Mouse (Mus musculus) lung, adult 2 months (tissue): ENCODE measurements around the gene Sox13. TPM values are rescaled to one million over a fixed set of nuclear protein-coding genes. Genes with fewer than 3 reads are reported as not detected.

ENCODE experiments used
- DNase-seq: peaks from one replicate; pipeline ENCODE4 v3.0.0; 2022
- H3K4me1 ChIP-seq: fragments of 200-500 bp; 2 replicates; pipeline ENCODE4 v1.6.1; 2011; ENCODE audit warnings: low read length; ENCODE audit not compliant: control insufficient read depth, insufficient read depth
- H3K4me3 ChIP-seq: fragments of 200-500 bp; replicated peaks from 2 replicates; pipeline ENCODE3; 2011; ENCODE audit warnings: low read depth, mild to moderate bottlenecking, control low read depth, low read length; ENCODE audit errors: extremely low read depth
- CTCF ChIP-seq: fragments of 200-500 bp; IDR thresholded peaks from 2 replicates; pipeline ENCODE4 v1.5.1; 2011; ENCODE audit warnings: mild to moderate bottlenecking, low read length, control low read depth; ENCODE audit not compliant: insufficient read depth
- POLR2A ChIP-seq: fragments of 200-500 bp; IDR thresholded peaks from 2 replicates; pipeline ENCODE4 v1.6.1; 2011; ENCODE audit warnings: low read depth, mild to moderate bottlenecking, control low read depth, low read length, borderline replicate concordance; ENCODE audit errors: extremely low read depth
- WGBS: fragments of 180-500 bp; shearing (Covaris S2); methylation state at CpG from one replicate; pipeline ENCODE4 v1.1.7; 2018; 5-methylcytosine and 5-hydroxymethylcytosine counted together
- polyA plus RNA-seq: library from polyadenylated mRNA; depleted of rRNA; stranded (reverse); fragments of >200 nt; gene quantifications from 2 replicates; pipeline ENCODE4 v1.2.3, GENCODE M21; 2012

The Sox13 gene
- polyA plus RNA-seq, 1 experiment = 134 TPM

GRCm38 (mm10) chr1:133364890-133365289 is 59.3 kb downstream of the Sox13 start:
- DNase-seq = no peak
- H3K4me3 ChIP-seq = no peak overlapping the region
- WGBS = 73% methylated on average over 2 of the region's 2 CpGs
- no peak for TF ChIP-seq POLR2A
- no peak for TF ChIP-seq CTCF
- H3K4me1 ChIP-seq = no peaks in the 10 kb centered on the region

GRCm38 (mm10) chr1:133364022-133364630 is 60.1 kb downstream of the Sox13 start:
- Histone ChIP-seq H3K4me1 (no peaks in the 10 kb centered on the region), H3K4me3 (no peak overlapping the region)
- no peak for DNase-seq
- no peak for TF ChIP-seq CTCF
- no peak for TF ChIP-seq POLR2A
- 8% methylated on average over 27 of the region's 27 CpGs for WGBS

- TF ChIP-seq CTCF (no peak), POLR2A (no peak)
Observed at GRCm38 (mm10) chr1:133363276-133364021, 60.7 kb downstream of the Sox13 start, which contains the start of gene Etnk2. Etnk2 (plus strand) TSS chr1:133363572.

GRCm38 (mm10) chr1:133362103-133362502 is 62.1 kb downstream of the Sox13 start:
- Histone ChIP-seq H3K4me3 (no peak overlapping the region), H3K4me1 (no peaks in the 10 kb centered on the region)
- 89% methylated on average over 5 of the region's 5 CpGs for WGBS
- DNase-seq = no peak
- TF ChIP-seq CTCF (no peak), POLR2A (no peak)

More at GRCm38 (mm10) chr1:133363276-133364021, 60.7 kb downstream of the Sox13 start, which contains the start of gene Etnk2:
- peak; percentile 68 for DNase-seq
- Histone ChIP-seq H3K4me1 (no peaks in the 10 kb centered on the region), H3K4me3 (peak within 1 kb of the TSS; percentile 45)
- WGBS = under 1% methylated on average over 52 of the region's 52 CpGs

- Histone ChIP-seq H3K4me1 (no peaks in the 10 kb centered on the region), H3K4me3 (no peak overlapping the region)
- TF ChIP-seq POLR2A (no peak), CTCF (no peak)
- WGBS = 87% methylated on average over 6 of the region's 6 CpGs
- DNase-seq = no peak
Observed at GRCm38 (mm10) chr1:133361006-133361405, 63.2 kb downstream of the Sox13 start.

- no peak for TF ChIP-seq CTCF
- TF ChIP-seq POLR2A = no peak
- 58% methylated on average over 8 of the region's 8 CpGs for WGBS
- H3K4me1 ChIP-seq = no peaks in the 10 kb centered on the region
Observed at GRCm38 (mm10) chr1:133356330-133356729, 67.8 kb downstream of the Sox13 start.

GRCm38 (mm10) chr1:133355912-133356311 is 68.3 kb downstream of the Sox13 start:
- TF ChIP-seq POLR2A (no peak), CTCF (no peak)
- no peak for DNase-seq
- Histone ChIP-seq H3K4me1 (no peaks in the 10 kb centered on the region), H3K4me3 (no peak overlapping the region)
- 56% methylated on average over 15 of the region's 15 CpGs for WGBS

More at GRCm38 (mm10) chr1:133356330-133356729, 67.8 kb downstream of the Sox13 start:
- no peak for DNase-seq
- H3K4me3 ChIP-seq = no peak overlapping the region

- WGBS = 49% methylated on average over 5 of the region's 5 CpGs
- TF ChIP-seq CTCF (no peak), POLR2A (no peak)
- no peak for DNase-seq
- Histone ChIP-seq H3K4me3 (no peak overlapping the region), H3K4me1 (no peaks in the 10 kb centered on the region)
Observed at GRCm38 (mm10) chr1:133355469-133355868, 68.7 kb downstream of the Sox13 start.

- no peak for TF ChIP-seq POLR2A
- TF ChIP-seq CTCF = peak; percentile 99
- DNase-seq = peak; percentile 81
- H3K4me3 ChIP-seq = no peak overlapping the region
- no peaks in the 10 kb centered on the region for H3K4me1 ChIP-seq
- WGBS = 37% methylated on average over 12 of the region's 12 CpGs
Observed at GRCm38 (mm10) chr1:133353371-133353809, 70.8 kb downstream of the Sox13 start.
